8 mouse cellular contexts compared by ENCODE assay signal in genomic region chr2:180103978-180104658, GRCm38 (mm10). TPM values are rescaled to one million over a fixed set of nuclear protein-coding genes. Genes with fewer than 3 reads are reported as not detected.
A peak's percentile ranks its signal among the peaks of the same experiment; 100 is the strongest.
DNase-seq lines count a peak whose midpoint lies in the region; ATAC-seq and TF ChIP-seq lines count a peak whose summit lies in the region.

Gene Hrh3 (minus strand): TSS chr2:180104488.

- no peaks in the 10 kb centered on the region for H3K9me3 ChIP-seq in forebrain, embryonic 16.5 days (ENCODE audit: control insufficient read depth, low read length)
- no peaks in the 10 kb centered on the region for H3K9me3 ChIP-seq in hindbrain, embryonic 13.5 days

- no peak for TF ChIP-seq CTCF in left cerebral cortex, adult 2 months (IDR thresholded peaks at IDR 0.05)

- intact Hi-C loops in left cerebral cortex, adult 2 months (cut with DNase I) = loop anchor here (2.0 to 5.0 kb wide), 2 partner anchors 15 to 68 kb away; partner anchors contain the start of genes Adrm1 and Osbpl2

- peak; percentile 80 for ATAC-seq in forebrain, embryonic 16.5 days
- peak; percentile 72 for ATAC-seq in hindbrain, embryonic 13.5 days (ENCODE audit: low FRiP score)

- H3K27me3 ChIP-seq in forebrain, embryonic 16.5 days (replicated peaks; ENCODE audit: control insufficient read depth, insufficient read depth, low read length) = peaks cover 48% of the 10 kb centered on the region
- peaks cover 69% of the 10 kb centered on the region for H3K27me3 ChIP-seq in hindbrain, embryonic 13.5 days

- H3K4me2 ChIP-seq in forebrain, embryonic 16.5 days (ENCODE audit: low read length) = peak within 1 kb of the TSS; percentile 94
- H3K4me2 ChIP-seq in hindbrain, embryonic 13.5 days = peak within 1 kb of the TSS; percentile 95

- H3K9ac ChIP-seq in forebrain, embryonic 16.5 days (replicated peaks; ENCODE audit: low read depth, low read length) = peak within 1 kb of the TSS; percentile 59
- H3K9ac ChIP-seq in hindbrain, embryonic 13.5 days = peak within 1 kb of the TSS; percentile 74

- WGBS in forebrain, embryonic 16.5 days = under 1% methylated on average over 65 of the region's 87 CpGs
- WGBS in hindbrain, embryonic 13.5 days = under 1% methylated on average over 81 of the region's 87 CpGs

- peak within 1 kb of the TSS; percentile 59 for H3K4me3 ChIP-seq in forebrain, embryonic 16.5 days (replicated peaks; ENCODE audit: low read length)
- peak within 1 kb of the TSS; percentile 57 for H3K4me3 ChIP-seq in hindbrain, embryonic 13.5 days
- H3K4me3 ChIP-seq in left cerebral cortex, adult 2 months = peak within 1 kb of the TSS; percentile 69

- no peak within 1 kb of the TSS for H3K27ac ChIP-seq in forebrain, embryonic 16.5 days (ENCODE audit: low read length)
- peak within 1 kb of the TSS; percentile 8; the same call in 1 of the 2 replicates for H3K27ac ChIP-seq in hindbrain, embryonic 13.5 days
- H3K27ac ChIP-seq in left cerebral cortex, adult 2 months = peak within 1 kb of the TSS; percentile 85

- H3K36me3 ChIP-seq in forebrain, embryonic 16.5 days (ENCODE audit: control insufficient read depth, insufficient read depth) = no peaks in the 10 kb centered on the region
- H3K36me3 ChIP-seq in hindbrain, embryonic 13.5 days = no peaks in the 10 kb centered on the region

- DNase-seq in MN1 (ENCODE audit: low spot score) = peak; percentile 70
- peak; percentile 76 for DNase-seq in cerebellum, adult 11 months
- DNase-seq in left cerebral cortex, adult 2 months (ENCODE audit: extremely low spot score in 1 of 2, low spot score in 2 of 2) = peak; percentile 73 to 78
- DNase-seq in lung, postnatal 36 days = peak; percentile 76
- peak; percentile 71 to 78 for DNase-seq in right cerebral cortex, postnatal 10 days (ENCODE audit: low spot score in 2 of 2)
- DNase-seq in urinary bladder, postnatal 36 days (ENCODE audit: low spot score in 2 of 2) = peak; percentile 73 to 74

- H3K4me1 ChIP-seq in forebrain, embryonic 16.5 days (replicated peaks; ENCODE audit: control insufficient read depth, insufficient read depth, low read length) = peaks cover 35% of the 10 kb centered on the region
- peaks cover 50% of the 10 kb centered on the region for H3K4me1 ChIP-seq in hindbrain, embryonic 13.5 days (replicated peaks)

RNA-seq across cellular contexts. Expression of gene Hrh3, which starts in this region (rescaled TPM):
- 1.8 and 2.4 TPM in 2 replicates for polyA plus RNA-seq in forebrain, embryonic 16.5 days (2015; fragmentation: Nextera tagmentation; extraction: Ambion mirVana)
- 3.1 TPM in 2 replicates for polyA plus RNA-seq in hindbrain, embryonic 13.5 days (2015; fragmentation: Nextera tagmentation; extraction: Ambion mirVana)
- total RNA-seq in left cerebral cortex, adult 2 months (2021) = 10 to 100 TPM; 84.3 to 85.7 TPM
